Mouse (Mus musculus) adrenal gland, postnatal 14 days (tissue): Measurements from ENCODE around the gene Ythdf2. TPM values are rescaled to one million over a fixed set of nuclear protein-coding genes. Genes with fewer than 3 reads are reported as not detected.
"Not testable (repeated sequence)": the region's sequence is repeated elsewhere in the genome, so short reads cannot be mapped to it uniquely, and the experiment has no call there.

Experiments
- DNase-seq: peaks from one replicate; pipeline ENCODE4 v3.0.0; 2021; ENCODE audit warnings: mixed read lengths
- long read RNA-seq, 2 experiments: library from polyadenylated mRNA; stranded (forward); transcript quantifications; one replicate each; pipeline ENCODE4 v2.0.0; 2021
- total RNA-seq: library from RNA; stranded (reverse); gene quantifications from 2 replicates; pipeline ENCODE4 v1.2.3, GENCODE M21; 2021

Ythdf2 gene
- total RNA-seq, result 48.8 and 49.5 TPM in 2 replicates
- long read RNA-seq, experiment 1, full-length matches to known transcripts, result 108 of 112 reads
- long read RNA-seq, experiment 1, partial matches to known transcripts, result 2 of 112 reads
- long read RNA-seq, experiment 1, other reads (novel, unspliced or antisense), result 2 of 112 reads
- long read RNA-seq, experiment 2, full-length matches to known transcripts, result 73 of 76 reads
- long read RNA-seq, experiment 2, partial matches to known transcripts, result 2 of 76 reads
- long read RNA-seq, experiment 2, other reads (novel, unspliced or antisense), result 1 of 76 reads

DNA sequence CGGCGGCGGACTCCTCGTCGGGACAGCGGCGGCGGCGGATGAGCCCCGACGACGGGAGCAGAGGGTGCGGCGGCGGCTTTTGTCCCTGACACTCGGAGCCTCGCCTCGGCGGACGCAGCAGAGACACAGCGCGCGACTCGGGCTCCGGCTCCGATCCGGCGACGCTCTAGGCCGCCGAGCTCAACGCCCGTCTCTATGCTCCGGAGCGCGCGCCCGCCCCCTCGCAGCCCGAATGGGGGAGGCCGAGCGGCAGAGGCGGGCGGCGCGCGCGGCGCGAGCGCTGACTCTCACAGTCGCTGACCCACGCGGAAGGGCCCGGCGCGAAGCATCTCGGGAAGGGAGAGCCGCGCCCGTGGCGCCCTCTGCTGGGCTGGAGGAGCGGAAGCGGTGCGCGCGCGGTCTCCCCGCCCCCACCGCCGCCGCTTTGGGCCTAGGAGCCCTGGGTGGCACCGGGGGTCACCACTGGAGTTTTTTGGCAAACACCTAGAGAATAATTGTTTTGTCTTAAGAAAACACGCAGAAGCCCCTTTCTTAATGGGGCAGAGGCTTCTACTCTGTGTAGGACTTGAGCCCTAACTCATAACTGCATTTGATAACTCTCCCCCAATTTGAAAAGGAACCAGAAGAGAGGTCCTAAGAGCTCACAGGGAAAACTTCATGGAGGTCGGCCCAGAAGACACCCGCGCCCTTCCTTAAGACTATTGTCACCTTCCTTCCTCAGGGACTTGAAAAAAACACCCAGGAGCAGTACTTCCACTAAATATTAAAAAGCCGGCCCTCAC is at the start of gene Ythdf2:
Gene Ythdf2 (minus strand): TSS at position 351 of the 782 bp plus-strand sequence.
- peak; percentile 99 for DNase-seq

DNA sequence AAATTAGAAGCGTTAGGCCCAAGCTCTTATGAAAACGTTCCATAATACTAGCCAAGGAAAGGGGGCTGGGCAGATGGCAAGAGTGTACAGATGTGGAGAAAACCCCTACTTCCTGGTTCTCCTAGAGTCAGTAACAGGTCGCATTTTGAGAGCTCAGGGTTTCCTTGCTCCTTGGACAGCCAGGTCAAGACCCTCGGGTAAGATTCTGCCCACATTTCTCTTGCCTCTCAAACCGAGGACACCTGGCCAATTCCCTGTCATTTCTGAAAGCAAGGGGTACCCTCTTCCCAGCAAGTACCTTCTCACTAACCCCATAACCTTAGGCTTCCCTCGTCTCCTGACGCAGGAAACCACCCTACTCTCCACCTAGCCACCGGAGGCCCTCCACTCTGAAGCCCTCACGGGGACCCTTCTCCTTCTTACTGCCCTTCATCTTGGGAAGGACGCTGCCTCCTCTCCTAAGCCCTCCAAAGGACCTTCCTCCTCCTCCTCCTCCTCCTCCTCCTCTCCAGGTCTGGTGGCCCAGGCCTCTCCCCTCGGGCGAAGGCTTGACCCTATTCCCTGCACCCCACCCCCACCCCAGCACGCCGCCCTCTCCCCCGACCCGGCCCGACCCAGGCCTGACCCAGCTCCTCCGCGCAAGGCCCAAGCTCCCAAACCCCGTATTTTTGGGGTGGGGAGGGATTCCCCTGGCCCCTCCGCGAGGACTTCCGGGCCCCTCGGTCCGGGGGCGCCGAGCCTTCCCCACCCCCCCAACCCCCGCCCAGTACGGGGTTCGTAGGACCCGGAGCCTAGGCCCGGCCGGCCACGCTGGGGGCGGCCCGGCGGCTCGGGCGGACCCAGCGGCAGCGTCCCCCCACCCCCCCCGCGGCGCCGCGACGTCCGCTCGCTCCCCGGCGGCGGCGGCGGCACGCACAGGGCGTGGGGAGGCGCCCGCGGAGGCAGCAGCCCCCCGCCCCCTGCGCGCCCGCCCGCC is 48.6 kb upstream of the Ythdf2 start:
- peak; percentile 82 for DNase-seq

DNA sequence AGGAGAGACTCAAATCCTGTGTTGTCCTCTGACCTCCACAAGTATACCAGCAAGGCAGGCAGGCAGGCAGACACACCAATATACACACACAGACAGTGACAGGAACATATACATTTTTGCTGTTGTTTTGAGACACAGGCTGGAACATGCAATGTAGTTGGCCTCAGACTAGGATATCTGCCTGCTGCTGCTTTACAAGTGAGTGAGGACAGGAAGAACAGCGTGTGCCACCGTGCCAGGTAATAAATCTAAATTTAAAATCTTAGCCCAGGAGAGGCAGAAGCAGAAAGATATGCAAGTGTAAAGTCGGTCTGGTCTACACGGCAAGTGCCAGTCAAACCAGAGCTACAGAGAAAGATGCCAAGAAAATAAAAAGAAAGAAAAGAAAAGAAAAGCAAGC is 47.1 kb upstream of the Ythdf2 start:
- DNase-seq, result no peak

- peak; percentile 34 for DNase-seq
Observed at GRCm38 (mm10) chr4:132256384-132256783, 44.3 kb upstream of the Ythdf2 start.

DNA sequence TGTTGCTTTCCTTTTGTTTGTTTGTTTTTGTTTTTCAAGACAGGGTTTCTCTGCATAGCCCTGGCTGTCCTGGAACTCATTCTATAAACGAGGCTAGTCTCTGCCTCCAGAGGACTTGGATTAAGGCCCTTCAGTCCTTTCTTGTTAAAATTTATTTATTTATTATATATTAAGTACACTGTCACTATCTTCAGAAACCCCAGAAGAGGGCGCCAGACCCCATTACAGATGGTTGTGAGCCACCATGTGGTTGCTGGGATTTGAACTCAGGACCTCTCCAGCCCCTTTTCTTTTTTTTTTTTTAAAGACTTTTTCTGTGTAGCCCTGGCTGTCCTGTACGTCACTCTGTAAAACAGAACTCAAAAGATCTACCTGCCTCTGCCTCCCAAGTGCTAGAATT is 42.9 kb upstream of the Ythdf2 start:
- no peak for DNase-seq

- DNase-seq, result no peak
Observed at GRCm38 (mm10) chr4:132253622-132254021, 41.5 kb upstream of the Ythdf2 start.

- DNase-seq, result no peak
Observed at GRCm38 (mm10) chr4:132253128-132253527, 41.0 kb upstream of the Ythdf2 start.

DNA sequence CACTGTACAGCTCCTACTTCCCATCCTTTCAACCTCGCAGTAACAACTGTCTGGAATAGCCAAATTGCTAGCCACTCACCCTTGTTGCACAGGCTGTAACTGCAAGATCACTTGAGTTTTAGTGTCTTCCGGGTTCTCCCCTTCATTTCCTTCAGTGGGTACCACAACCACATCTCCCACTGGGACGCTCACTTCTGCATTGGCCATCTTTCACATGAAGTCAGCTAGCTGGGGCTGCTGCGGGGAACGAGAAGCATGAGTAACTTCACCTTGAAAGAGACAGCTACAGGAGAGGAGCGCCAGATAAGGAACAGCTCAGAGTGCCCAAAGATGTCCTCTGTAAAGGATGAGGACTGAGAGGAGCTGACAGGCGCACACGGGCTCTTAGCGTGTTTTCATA is 39.5 kb upstream of the Ythdf2 start:
- peak; percentile 46 for DNase-seq

DNA sequence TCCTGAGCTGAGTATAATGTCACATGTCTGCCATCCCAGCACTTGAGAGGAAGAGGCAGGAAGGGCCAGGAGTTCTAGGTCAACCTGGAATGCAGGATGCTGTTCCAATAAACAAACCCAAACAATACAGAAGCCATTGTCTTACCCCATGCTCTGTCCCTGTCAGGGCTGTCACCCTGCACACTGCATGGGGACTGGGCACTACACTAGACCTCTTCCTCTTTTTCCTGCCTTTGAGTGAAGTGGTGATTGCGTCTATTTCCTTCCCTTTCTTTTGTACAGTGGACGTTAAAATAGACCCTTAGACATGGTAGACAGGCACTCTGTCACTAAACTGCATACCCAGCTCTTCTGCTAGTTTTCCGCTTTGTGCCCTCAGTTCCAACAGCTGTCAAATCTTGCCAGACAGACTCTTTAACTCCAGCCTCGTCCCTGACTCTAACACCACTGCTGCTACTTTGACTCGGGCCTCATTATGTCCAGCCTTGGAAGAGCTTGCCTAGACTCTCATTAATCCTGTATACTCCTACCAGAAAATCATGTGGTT is 35.4 kb upstream of the Ythdf2 start:
- DNase-seq, result no peak

GRCm38 (mm10) chr4:132245643-132246042 is 33.5 kb upstream of the Ythdf2 start:
- DNase-seq, result no peak

- no peak for DNase-seq
Observed at GRCm38 (mm10) chr4:132241208-132241607, 29.1 kb upstream of the Ythdf2 start.

DNA sequence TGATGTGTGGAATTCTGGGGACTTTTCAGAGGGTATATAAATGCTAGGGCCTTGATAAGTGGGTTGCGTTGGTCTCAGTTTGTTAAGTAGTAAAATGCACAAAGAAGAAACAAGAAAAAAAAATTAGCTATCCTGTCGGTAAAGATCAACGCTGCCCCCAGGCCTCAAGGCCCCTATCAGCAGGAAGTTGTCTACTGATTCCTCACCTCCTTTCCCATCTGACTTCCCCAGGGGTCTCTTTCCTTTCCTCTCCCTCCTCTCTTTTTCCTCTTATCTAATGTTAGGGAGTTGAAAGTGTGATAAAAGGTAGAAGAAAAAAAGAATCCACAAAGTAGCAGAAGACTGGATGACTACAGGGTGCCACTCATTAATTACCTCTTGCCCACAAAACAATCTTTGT is 28.3 kb upstream of the Ythdf2 start:
- no peak for DNase-seq

- DNase-seq, result no peak
Observed at GRCm38 (mm10) chr4:132238356-132238755, 26.3 kb upstream of the Ythdf2 start.

- DNase-seq, result no peak
Observed at GRCm38 (mm10) chr4:132234710-132235109, 22.6 kb upstream of the Ythdf2 start.

- DNase-seq, result no peak
Observed at GRCm38 (mm10) chr4:132230422-132230821, 18.3 kb upstream of the Ythdf2 start.

DNA sequence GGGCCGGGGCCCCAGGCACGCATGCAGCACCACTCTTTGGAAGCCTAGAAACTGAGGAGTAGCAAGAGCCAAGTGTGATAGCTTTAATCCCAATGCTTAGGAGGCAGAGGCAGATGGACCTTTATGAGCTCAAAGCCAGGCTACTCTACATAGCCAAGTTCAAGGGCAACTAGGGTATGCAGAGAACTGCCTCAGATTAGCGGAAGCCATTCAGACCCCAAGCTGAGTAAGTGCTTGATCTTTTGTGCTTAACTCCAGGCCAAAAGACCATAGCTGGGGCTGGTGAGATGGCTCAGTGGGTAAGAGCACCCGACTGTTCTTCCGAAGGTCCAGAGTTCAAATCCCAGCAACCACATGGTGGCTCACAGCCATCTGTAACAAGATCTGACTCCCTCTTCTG is 9.9 kb upstream of the Ythdf2 start:
- not testable (repeated sequence) for DNase-seq

DNA sequence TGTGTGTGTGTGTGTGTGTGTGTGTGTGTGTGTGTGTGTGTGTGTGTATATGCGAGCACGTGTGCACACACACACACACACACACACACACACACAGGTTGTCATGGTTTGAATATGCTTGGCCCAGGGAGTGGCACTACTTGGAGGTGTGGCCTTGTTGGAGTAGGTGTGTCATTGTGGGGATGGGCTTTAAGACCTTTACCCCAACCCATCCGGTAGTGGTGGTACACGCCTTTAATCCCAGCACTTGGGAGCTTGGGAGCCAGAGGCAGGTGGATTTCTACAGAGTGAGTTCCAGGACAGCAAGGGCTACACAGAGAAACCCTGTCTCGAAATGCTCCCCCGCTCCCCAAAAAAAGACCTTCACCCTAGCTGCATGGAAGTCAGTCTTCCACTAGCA is 6.3 kb upstream of the Ythdf2 start:
- not testable (repeated sequence) for DNase-seq

DNA sequence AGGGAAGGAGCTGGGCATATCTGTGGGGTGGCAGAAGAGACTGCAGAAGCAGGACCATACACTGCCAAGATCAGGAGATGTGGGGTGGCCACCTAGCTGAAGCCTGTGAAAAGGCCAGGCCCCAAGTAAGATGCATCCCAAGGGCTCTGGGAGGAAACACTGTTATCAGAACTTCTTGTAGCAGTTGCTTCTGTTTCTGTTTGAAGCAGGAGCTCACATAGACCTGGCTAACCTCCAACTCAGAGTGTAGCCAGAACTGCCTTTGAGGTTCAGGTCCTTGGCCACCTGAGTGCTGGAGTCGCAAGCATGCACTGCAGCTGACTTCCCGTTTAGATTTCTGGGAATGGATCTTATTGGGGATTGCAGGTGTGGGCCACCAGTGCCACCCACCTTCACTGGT is 5.7 kb upstream of the Ythdf2 start:
- no peak for DNase-seq

DNA sequence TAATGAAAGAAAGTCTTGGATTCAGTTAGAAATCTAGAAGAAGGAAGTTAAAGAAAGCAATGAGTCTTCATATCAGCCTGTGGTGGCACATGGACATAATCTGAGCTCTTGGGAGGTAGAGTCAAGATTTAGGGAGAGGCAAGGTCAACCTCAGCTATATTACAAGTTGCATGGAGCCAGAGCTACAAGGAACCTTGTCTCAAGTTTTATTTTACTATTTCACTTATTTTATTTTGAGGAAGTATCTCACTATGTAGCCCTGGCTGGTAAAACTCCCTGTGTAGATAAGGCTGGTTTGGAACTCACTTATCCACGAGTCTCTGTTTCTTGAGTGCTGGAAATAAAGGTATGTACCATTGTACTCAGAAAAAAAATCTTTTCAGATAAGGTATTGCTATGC is 4.5 kb upstream of the Ythdf2 start:
- DNase-seq, result no peak

- DNase-seq, result no peak
Observed at GRCm38 (mm10) chr4:132214847-132215246, 2.7 kb upstream of the Ythdf2 start.

DNA sequence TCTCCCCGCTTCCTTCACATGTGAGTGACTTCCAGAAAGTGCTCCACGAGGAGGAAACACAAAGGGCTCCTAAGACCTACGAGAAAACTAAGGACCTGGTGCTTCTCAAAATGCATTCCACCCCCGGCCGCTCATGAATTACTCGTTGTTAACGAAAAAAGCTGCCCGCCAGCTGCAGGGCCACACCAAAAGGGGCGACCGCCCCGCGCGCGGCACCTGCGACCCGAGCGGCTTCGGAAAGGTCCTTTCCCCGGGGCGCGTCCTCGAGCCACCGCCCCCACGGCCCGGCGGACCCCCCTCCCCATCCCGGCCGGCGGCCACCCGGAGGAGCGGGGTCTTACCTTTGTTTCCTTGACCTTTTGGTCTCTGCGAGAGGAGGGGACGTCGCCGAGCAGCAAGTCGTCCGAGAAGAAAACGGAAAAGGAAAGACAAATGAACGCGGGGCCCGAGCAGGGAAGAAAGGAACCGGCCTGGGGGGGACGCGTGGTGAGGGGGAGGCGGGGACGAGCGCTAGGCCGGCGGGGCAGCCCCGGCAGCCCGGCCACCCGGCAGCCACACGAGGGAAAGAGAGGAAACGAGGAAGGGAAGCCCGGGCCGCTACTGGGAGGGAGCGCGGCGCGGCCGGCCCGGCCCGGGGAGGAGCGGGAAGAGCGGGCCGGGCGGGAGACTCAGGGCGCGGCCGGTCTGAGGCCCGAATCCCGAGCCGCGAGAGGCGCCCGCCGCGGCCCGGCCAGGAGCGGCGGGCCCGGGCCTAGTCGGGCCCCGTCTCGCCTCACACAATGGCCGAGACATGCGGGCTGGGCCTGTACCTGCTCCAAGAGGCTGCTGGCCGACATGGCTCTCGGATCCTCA is 786 bp downstream of the Ythdf2 start:
- peak; percentile 60 for DNase-seq
